Mouse (Mus musculus) testis, adult 2 months (tissue): Measurements from ENCODE around the gene Fhit.

ENCODE experiments used
- CTCF ChIP-seq: fragments of 200-500 bp; IDR thresholded peaks from 2 replicates; pipeline ENCODE4 v1.5.1; 2012; ENCODE audit warnings: low read depth, mild to moderate bottlenecking, inconsistent platforms, low read length, moderate library complexity; ENCODE audit not compliant: control insufficient read depth, insufficient read depth, insufficient replicate concordance
- POLR2A ChIP-seq: fragments of 200-500 bp; IDR thresholded peaks from 2 replicates; pipeline ENCODE4 v1.6.1; 2012; ENCODE audit warnings: low read depth, mild to moderate bottlenecking, inconsistent platforms, low read length, moderate library complexity; ENCODE audit not compliant: control insufficient read depth

DNA sequence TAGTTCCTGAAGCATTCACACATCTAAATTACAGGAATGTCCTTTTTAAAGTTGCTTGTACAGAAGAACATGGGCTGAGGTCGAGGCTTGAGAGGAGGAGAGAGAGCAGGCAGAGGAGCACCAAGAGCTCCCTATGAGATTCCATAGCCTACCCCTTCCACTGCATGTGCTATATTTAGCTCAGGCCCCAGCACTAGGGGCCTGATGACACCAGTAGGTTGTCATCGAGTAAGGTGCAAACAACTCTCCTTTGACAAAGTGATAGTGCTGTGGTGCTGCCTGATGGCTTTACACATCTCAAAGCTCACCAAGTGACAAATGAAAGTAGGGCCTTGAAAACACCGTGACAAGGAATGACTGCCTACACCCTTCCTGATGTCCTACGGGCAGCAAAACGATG is 967.7 kb downstream of the Fhit start:
- TF ChIP-seq CTCF = no peak
- TF ChIP-seq POLR2A = no peak
